Mouse (Mus musculus): ENCODE measurements around the gene Irf2. TPM values are rescaled to one million over a fixed set of nuclear protein-coding genes. Genes with fewer than 3 reads are reported as not detected.

The Irf2 gene
- polyA plus RNA-seq, 1 experiment from 2014 or later: 6.4 TPM

DNA sequence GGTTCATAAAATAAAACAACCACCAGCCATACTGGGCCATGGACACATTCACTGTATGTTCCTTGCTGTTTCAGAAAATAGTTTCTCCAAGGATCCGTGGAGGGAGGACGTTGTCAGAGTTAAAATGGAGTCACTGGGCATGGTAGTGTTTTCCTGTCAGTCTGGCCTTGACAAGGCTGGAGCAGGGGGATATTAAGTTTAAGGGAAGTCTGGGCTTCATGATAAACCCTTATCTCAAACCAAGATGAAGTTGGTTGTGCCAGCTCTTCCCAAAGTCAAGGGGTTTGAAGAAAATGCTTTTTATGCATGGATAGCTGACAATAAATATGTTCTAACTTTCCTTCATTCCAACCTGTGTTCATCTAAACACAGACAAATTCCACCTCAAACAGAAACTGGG is 72.4 kb downstream of the Irf2 start:
- no peaks in the 10 kb centered on the region for H3K27me3 ChIP-seq (ENCODE audit: control insufficient read depth, insufficient read depth, low read length)
- no peak overlapping the region for H3K4me2 ChIP-seq (ENCODE audit: low read length)
- H3K9me3 ChIP-seq (ENCODE audit: control insufficient read depth, low read length): no peaks in the 10 kb centered on the region
- H3K4me1 ChIP-seq (ENCODE audit: control insufficient read depth, insufficient read depth, low read length): no peaks in the 10 kb centered on the region
- ATAC-seq (ENCODE audit: low FRiP score, low TSS enrichment): no peak
- WGBS: 91% methylated on average over 2 of the region's 2 CpGs
- H3K36me3 ChIP-seq (ENCODE audit: control insufficient read depth, insufficient read depth, low read length): peaks cover 12% of the 10 kb centered on the region
- DNase-seq: no peak
- H3K4me3 ChIP-seq (replicated peaks; ENCODE audit: low read depth, low read length): no peak overlapping the region
- no peak overlapping the region for H3K9ac ChIP-seq (replicated peaks; ENCODE audit: low read length)
- H3K27ac ChIP-seq (replicated peaks; ENCODE audit: low read depth, low read length): no peak overlapping the region

DNA sequence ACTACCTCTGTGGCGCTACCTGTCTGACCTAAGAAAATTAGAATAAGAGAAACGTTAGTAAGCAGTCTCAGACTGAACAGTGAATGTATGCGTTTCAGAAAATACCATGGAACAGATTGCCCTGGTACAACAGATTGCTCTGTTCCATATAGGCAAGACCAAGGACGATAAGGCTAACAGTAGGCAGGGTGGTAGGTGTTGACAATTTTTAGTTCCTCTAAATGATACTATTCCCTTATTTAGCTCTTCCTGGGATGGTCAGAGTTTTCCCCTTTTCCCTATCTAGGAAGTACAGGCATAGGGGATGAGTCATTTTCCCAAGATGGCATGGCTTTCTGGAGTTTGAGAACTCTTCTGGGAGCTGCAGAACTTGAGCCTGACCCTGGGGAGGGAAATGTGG is 73.4 kb downstream of the Irf2 start:
- no peaks in the 10 kb centered on the region for H3K27me3 ChIP-seq (ENCODE audit: control insufficient read depth, insufficient read depth, low read length)
- no peaks in the 10 kb centered on the region for H3K9me3 ChIP-seq (ENCODE audit: control insufficient read depth, low read length)
- 94% methylated on average over 4 of the region's 4 CpGs for WGBS
- no peaks in the 10 kb centered on the region for H3K4me1 ChIP-seq (ENCODE audit: control insufficient read depth, insufficient read depth, low read length)
- ATAC-seq (ENCODE audit: low FRiP score, low TSS enrichment) (no peak), DNase-seq (no peak)
- H3K36me3 ChIP-seq (ENCODE audit: control insufficient read depth, insufficient read depth, low read length): peaks cover 3% of the 10 kb centered on the region; the same call in 1 of the 2 replicates
- H3K4me2 ChIP-seq (ENCODE audit: low read length): no peak overlapping the region
- no peak overlapping the region for H3K4me3 ChIP-seq (replicated peaks; ENCODE audit: low read depth, low read length)
- H3K27ac ChIP-seq (replicated peaks; ENCODE audit: low read depth, low read length): no peak overlapping the region
- no peak overlapping the region for H3K9ac ChIP-seq (replicated peaks; ENCODE audit: low read length)

DNA sequence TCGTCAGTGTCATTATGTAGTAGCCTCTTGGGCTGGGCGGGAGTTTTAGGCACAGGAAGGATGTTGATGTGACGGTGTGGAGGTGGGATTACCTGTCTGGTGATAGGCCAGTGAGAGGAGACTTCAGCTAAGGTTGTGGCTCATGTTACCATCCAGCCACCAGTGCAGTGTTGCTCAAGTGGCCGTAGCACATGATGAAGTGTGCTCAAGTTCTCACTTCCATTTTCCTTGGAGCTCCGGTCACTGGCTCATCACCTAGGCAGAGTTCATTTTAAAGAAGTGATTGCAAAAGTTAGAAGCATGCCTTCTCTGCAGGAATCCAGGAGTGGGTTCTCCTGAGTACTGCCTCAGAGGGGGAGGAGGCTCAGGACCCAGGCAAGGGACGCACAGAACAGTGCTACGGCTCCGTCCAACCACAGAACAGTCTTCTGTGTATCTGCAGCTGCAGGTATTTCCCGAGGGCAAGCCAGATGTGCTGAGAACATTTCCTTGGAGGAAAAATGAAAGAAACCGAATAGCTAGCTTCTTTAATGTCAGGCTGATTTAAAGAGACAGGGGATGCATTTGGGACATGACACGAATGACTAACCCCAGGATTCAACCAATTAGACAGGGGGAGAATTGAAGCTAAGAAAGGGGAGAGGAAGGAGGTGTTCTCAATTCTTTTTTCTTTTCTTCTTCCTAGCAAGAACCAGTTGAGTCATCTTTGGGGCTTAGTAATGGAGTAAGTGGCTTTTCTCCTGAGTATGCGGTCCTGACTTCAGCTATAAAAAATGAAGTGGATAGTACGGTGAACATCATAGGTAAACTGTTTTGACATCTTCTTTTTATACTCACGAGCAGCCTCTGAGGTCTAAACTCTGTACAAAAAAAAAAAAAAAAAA is 78.8 kb downstream of the Irf2 start:
- DNase-seq (peak; percentile 1), ATAC-seq (ENCODE audit: low FRiP score, low TSS enrichment) (no peak)
- WGBS: 69% methylated on average over 14 of the region's 14 CpGs
- Histone ChIP-seq H3K27me3 (ENCODE audit: control insufficient read depth, insufficient read depth, low read length) (no peaks in the 10 kb centered on the region), H3K4me2 (ENCODE audit: low read length) (no peak overlapping the region), H3K9me3 (ENCODE audit: control insufficient read depth, low read length) (no peaks in the 10 kb centered on the region), H3K9ac (replicated peaks; ENCODE audit: low read length) (no peak overlapping the region), H3K4me3 (replicated peaks; ENCODE audit: low read depth, low read length) (no peak overlapping the region), H3K4me1 (ENCODE audit: control insufficient read depth, insufficient read depth, low read length) (no peaks in the 10 kb centered on the region), H3K27ac (replicated peaks; ENCODE audit: low read depth, low read length) (no peak overlapping the region), H3K36me3 (ENCODE audit: control insufficient read depth, insufficient read depth, low read length) (no peaks in the 10 kb centered on the region)

- H3K27ac ChIP-seq (replicated peaks; ENCODE audit: low read depth, low read length): no peak overlapping the region
- DNase-seq (peak; percentile 11), ATAC-seq (ENCODE audit: low FRiP score, low TSS enrichment) (no peak)
- H3K36me3 ChIP-seq (ENCODE audit: control insufficient read depth, insufficient read depth, low read length): peaks cover 4% of the 10 kb centered on the region; the same call in 1 of the 2 replicates
- H3K9ac ChIP-seq (replicated peaks; ENCODE audit: low read length): no peak overlapping the region
- no peak overlapping the region for H3K4me2 ChIP-seq (ENCODE audit: low read length)
- H3K4me1 ChIP-seq (ENCODE audit: control insufficient read depth, insufficient read depth, low read length): no peaks in the 10 kb centered on the region
- H3K27me3 ChIP-seq (ENCODE audit: control insufficient read depth, insufficient read depth, low read length): no peaks in the 10 kb centered on the region
- H3K4me3 ChIP-seq (replicated peaks; ENCODE audit: low read depth, low read length): no peak overlapping the region
- no peaks in the 10 kb centered on the region for H3K9me3 ChIP-seq (ENCODE audit: control insufficient read depth, low read length)
- 83% methylated on average over 2 of the region's 2 CpGs for WGBS
These were observed 79.4 kb downstream of the Irf2 start for GRCm38 (mm10) chr8:46818990-46819288.

DNA sequence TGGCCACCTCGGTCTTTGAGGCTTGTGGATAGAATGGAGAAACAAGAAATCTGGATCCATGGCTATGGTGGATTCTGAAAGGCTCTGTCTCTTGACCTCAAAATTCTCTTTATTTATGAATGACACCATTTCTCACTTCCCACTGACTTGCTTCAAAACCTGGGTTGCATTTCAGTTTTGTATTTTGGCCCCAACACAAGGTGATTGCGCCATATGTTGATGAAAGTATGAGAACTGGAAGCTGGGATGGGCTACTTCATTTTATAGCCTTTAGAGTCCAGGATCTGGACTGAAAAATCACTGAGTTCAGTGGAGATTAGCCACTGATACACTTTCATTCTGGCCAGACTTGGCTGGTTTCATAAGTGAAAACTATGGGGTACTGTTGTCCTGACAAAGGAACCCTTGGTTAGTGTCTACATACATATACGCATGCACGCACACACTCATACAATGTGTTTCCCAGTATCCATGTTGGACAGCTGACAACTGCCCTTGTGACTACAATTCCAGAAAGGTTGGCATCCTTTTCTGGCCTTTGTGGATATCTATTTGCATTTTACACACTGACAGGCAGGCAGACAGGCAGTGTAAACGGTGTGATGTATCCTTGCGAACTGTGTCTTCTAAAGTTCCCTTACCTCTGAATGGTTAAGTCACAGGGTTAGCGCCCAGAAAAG is 89.3 kb downstream of the Irf2 start:
- no peak overlapping the region for H3K4me3 ChIP-seq (replicated peaks; ENCODE audit: low read depth, low read length)
- WGBS: 91% methylated on average over 7 of the region's 7 CpGs
- H3K9ac ChIP-seq (replicated peaks; ENCODE audit: low read length): no peak overlapping the region
- no peaks in the 10 kb centered on the region for H3K9me3 ChIP-seq (ENCODE audit: control insufficient read depth, low read length)
- H3K27ac ChIP-seq (replicated peaks; ENCODE audit: low read depth, low read length): no peak overlapping the region
- H3K4me2 ChIP-seq (ENCODE audit: low read length): no peak overlapping the region
- DNase-seq: no peak
- H3K4me1 ChIP-seq (ENCODE audit: control insufficient read depth, insufficient read depth, low read length): no peaks in the 10 kb centered on the region
- no peak for ATAC-seq (ENCODE audit: low FRiP score, low TSS enrichment)
- no peaks in the 10 kb centered on the region for H3K27me3 ChIP-seq (ENCODE audit: control insufficient read depth, insufficient read depth, low read length)
- peaks cover 3% of the 10 kb centered on the region; the same call in 1 of the 2 replicates for H3K36me3 ChIP-seq (ENCODE audit: control insufficient read depth, insufficient read depth, low read length)

- Histone ChIP-seq H3K4me1 (ENCODE audit: control insufficient read depth, insufficient read depth, low read length) (no peaks in the 10 kb centered on the region), H3K27ac (replicated peaks; ENCODE audit: low read depth, low read length) (no peak overlapping the region), H3K36me3 (ENCODE audit: control insufficient read depth, insufficient read depth, low read length) (no peaks in the 10 kb centered on the region), H3K4me3 (replicated peaks; ENCODE audit: low read depth, low read length) (no peak overlapping the region), H3K4me2 (ENCODE audit: low read length) (no peak overlapping the region), H3K27me3 (ENCODE audit: control insufficient read depth, insufficient read depth, low read length) (no peaks in the 10 kb centered on the region), H3K9ac (replicated peaks; ENCODE audit: low read length) (no peak overlapping the region), H3K9me3 (ENCODE audit: control insufficient read depth, low read length) (no peaks in the 10 kb centered on the region)
- ATAC-seq (ENCODE audit: low FRiP score, low TSS enrichment) (no peak), DNase-seq (no peak)
- WGBS: 76% methylated on average over 6 of the region's 6 CpGs
These were observed 90.0 kb downstream of the Irf2 start for GRCm38 (mm10) chr8:46829414-46830111.

DNA sequence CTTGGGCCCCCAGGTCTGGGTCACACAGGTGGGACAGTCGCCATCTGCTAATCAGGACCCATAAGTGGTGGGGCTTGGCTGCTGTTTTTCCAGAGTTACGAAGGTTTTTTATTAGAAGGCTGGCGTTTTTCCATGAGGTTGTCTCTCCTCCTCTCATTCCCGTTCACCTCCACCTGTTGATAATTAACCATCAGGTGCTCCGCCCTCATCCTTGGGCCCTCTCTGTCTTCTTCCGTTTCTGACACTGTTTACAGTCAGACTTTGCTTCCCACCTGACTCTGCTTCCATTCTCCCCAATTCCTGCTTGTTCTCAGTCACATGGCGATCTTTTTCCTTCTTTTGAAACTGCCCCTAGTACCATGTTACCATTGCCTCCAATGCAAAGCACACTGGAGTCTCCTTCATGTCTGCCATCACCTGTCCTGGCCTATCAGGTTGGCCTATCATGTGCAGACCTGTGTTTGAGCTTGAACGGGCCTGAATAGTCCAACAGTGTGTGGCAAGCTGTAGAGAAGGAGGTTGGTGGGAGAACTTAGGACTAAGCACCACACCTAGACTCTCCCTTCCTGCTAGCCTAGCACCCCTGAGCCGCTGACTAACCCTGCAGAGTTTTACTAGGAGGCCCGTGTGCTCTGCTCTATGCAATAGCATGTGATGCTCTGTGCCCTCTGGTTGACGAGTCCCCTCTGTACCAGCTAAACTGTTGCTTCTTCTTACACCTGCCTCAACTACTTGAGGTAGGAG is 90.8 kb downstream of the Irf2 start:
- ATAC-seq (ENCODE audit: low FRiP score, low TSS enrichment): no peak
- Histone ChIP-seq H3K27me3 (ENCODE audit: control insufficient read depth, insufficient read depth, low read length) (no peaks in the 10 kb centered on the region), H3K36me3 (ENCODE audit: control insufficient read depth, insufficient read depth, low read length) (no peaks in the 10 kb centered on the region), H3K9ac (replicated peaks; ENCODE audit: low read length) (no peak overlapping the region), H3K27ac (replicated peaks; ENCODE audit: low read depth, low read length) (no peak overlapping the region), H3K4me1 (ENCODE audit: control insufficient read depth, insufficient read depth, low read length) (no peaks in the 10 kb centered on the region), H3K4me2 (ENCODE audit: low read length) (no peak overlapping the region), H3K4me3 (replicated peaks; ENCODE audit: low read depth, low read length) (no peak overlapping the region), H3K9me3 (ENCODE audit: control insufficient read depth, low read length) (no peaks in the 10 kb centered on the region)
- DNase-seq: no peak
- 93% methylated on average over 11 of the region's 11 CpGs for WGBS

DNA sequence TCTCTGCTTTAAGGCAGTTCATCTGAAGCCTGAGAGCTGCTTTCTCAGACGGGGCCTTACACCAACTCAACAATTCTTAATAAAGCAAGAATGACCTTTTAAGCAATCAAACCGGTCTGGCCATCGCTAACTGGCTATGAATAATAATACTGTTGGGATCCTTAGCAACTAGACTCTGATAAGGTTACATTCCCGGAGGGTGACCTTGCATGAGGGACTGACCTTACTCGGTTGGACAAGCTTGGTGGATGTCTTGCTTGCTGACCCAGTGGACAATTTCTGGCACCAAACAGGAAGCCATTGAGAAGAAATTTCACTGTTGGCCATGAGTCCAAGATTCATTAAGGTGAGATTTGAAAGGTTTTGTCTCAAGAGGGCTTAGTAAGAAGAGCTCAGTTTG is 92.4 kb downstream of the Irf2 start:
- Histone ChIP-seq H3K4me2 (ENCODE audit: low read length) (no peak overlapping the region), H3K4me1 (ENCODE audit: control insufficient read depth, insufficient read depth, low read length) (no peaks in the 10 kb centered on the region), H3K36me3 (ENCODE audit: control insufficient read depth, insufficient read depth, low read length) (no peaks in the 10 kb centered on the region), H3K27ac (replicated peaks; ENCODE audit: low read depth, low read length) (no peak overlapping the region), H3K27me3 (ENCODE audit: control insufficient read depth, insufficient read depth, low read length) (no peaks in the 10 kb centered on the region), H3K9ac (replicated peaks; ENCODE audit: low read length) (no peak overlapping the region), H3K4me3 (replicated peaks; ENCODE audit: low read depth, low read length) (no peak overlapping the region), H3K9me3 (ENCODE audit: control insufficient read depth, low read length) (no peaks in the 10 kb centered on the region)
- ATAC-seq (ENCODE audit: low FRiP score, low TSS enrichment): no peak
- DNase-seq: no peak
- 90% methylated on average over 5 of the region's 5 CpGs for WGBS

Measured in midbrain, embryonic 14.5 days (tissue).